Mouse (Mus musculus) C2C12 (cell line): Measurements from ENCODE around the gene Cx3cl1. TPM values are rescaled to one million over a fixed set of nuclear protein-coding genes. Genes with fewer than 3 reads are reported as not detected.

Source experiments
- H3K27me3 ChIP-seq: one replicate; pipeline ENCODE4 v1.6.1; 2011; ENCODE audit not compliant: control insufficient read depth, insufficient read depth, insufficient read length
- H3K36me3 ChIP-seq: one replicate; pipeline ENCODE4 v1.6.1; 2011; ENCODE audit not compliant: control insufficient read depth, insufficient read depth
- H3K4me3 ChIP-seq: one replicate; pipeline ENCODE4 v1.5.1; 2011; ENCODE audit warnings: mild to moderate bottlenecking, control low read depth; ENCODE audit not compliant: poor library complexity, insufficient read depth, severe bottlenecking
- H3K79me2 ChIP-seq: one replicate; pipeline ENCODE4 v1.6.1; 2011; ENCODE audit not compliant: control insufficient read depth, insufficient read depth
- H3K79me3 ChIP-seq: one replicate; pipeline ENCODE4 v1.6.1; 2011; ENCODE audit warnings: low read depth, control low read depth
- H3ac ChIP-seq: one replicate; pipeline ENCODE3; 2011; ENCODE audit warnings: low read depth; ENCODE audit not compliant: control insufficient read depth, insufficient read length
- CEBPB ChIP-seq: IDR thresholded peaks from one replicate; pipeline ENCODE4 v1.6.1; 2011; ENCODE audit warnings: low read depth, mild to moderate bottlenecking, control low read depth, moderate library complexity
- CTCF ChIP-seq: IDR thresholded peaks from one replicate; pipeline ENCODE4 v1.5.1; 2011; ENCODE audit not compliant: control insufficient read depth, insufficient read depth, insufficient read length
- FOSL1 ChIP-seq: IDR thresholded peaks from one replicate; pipeline ENCODE4 v1.8.0; 2011; ENCODE audit warnings: mild to moderate bottlenecking, low read length; ENCODE audit not compliant: poor library complexity, insufficient read depth, severe bottlenecking
- MAX ChIP-seq: IDR thresholded peaks from one replicate; pipeline ENCODE4 v1.6.1; 2011; ENCODE audit warnings: mild to moderate bottlenecking, control low read depth
- MYOD1 ChIP-seq: IDR thresholded peaks from one replicate; pipeline ENCODE4 v1.6.1; 2011; ENCODE audit warnings: low read depth; ENCODE audit not compliant: control insufficient read depth, insufficient read length
- MYOG ChIP-seq: IDR thresholded peaks from one replicate; pipeline ENCODE4 v1.6.1; 2011; ENCODE audit not compliant: control insufficient read depth, insufficient read length; ENCODE audit errors: extremely low read depth
- USF1 ChIP-seq: IDR thresholded peaks from one replicate; pipeline ENCODE4 v1.6.1; 2011; ENCODE audit warnings: low read depth, mild to moderate bottlenecking, control low read depth, moderate library complexity
- polyA plus RNA-seq: library from polyadenylated mRNA; unstranded; fragments of >200 nt; fragmentation: generic; extraction: Trizol; gene quantifications from one replicate; pipeline ENCODE4 v1.2.1, GENCODE M21; 2012; ENCODE audit warnings: missing spikeins

Gene Cx3cl1
- polyA plus RNA-seq, 1 experiment, result 12.5 TPM

DNA sequence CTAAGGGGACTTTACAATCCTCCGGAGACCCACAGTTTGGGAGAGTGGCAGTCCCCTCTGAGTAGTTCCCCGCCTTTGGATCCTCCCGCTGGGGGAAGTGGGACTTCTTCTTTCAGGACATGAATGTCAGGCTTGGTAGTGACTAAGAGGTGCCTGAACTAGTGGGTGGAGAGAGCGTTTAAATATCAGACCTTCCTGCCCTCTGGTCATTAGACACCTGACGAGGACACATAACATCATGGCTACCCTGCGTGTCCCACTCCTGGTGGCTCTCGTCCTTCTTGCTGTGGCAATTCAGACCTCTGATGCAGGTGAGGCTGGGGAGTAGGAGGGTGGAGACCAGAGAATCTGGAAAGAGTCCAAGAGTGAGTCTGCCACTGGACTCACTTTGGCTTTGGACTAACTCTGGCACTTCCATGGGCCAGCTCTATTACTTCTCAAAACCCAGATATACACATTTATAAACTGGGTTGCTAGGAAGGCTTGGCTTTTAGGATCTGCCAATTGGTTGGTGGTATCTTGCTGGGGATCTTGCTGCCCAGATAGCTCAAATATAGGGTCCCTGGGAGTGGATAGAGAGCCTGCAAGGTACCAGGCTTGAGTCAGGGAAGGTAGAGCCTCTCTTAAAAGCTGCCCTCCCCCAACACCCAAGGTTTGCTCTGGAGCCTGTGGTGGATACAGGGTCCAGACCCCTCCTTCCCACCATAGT lies 26.2 kb upstream of the Cx3cl1 start, which contains the start of gene Ccl22:
TSS of gene Ccl22 (plus strand) at position 115 of the 709 bp plus-strand sequence.
- Histone ChIP-seq H3K79me3 (no peaks in the 10 kb centered on the region), H3K4me3 (no peak within 1 kb of the TSS), H3K36me3 (no peaks in the 10 kb centered on the region), H3K27me3 (no peaks in the 10 kb centered on the region), H3K79me2 (no peaks in the 10 kb centered on the region), H3ac (no peak within 1 kb of the TSS)
- no peak for TF ChIP-seq CEBPB
- no peak for TF ChIP-seq USF1
- no peak for TF ChIP-seq MYOD1
- TF ChIP-seq MAX, result no peak
- TF ChIP-seq FOSL1, result no peak
- no peak for TF ChIP-seq CTCF
- TF ChIP-seq MYOG, result no peak

DNA sequence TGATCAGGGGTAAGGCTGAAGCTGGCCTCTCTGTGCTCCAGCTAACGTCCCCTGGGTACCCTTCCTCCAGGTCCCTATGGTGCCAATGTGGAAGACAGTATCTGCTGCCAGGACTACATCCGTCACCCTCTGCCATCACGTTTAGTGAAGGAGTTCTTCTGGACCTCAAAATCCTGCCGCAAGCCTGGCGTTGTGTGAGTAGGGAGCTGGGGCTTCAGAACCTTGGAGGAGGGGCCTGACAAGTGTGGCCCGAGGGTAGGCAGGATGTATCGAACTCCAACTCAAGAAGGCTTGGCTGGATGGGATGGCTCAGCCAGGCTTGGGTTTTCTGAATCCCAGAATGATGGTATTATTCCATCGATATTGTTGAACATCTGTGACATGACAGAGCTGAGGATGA lies 25.0 kb upstream of the Cx3cl1 start:
- Histone ChIP-seq H3K36me3 (no peaks in the 10 kb centered on the region), H3K4me3 (no peak overlapping the region), H3ac (no peak overlapping the region), H3K79me2 (no peaks in the 10 kb centered on the region), H3K79me3 (no peaks in the 10 kb centered on the region), H3K27me3 (no peaks in the 10 kb centered on the region)
- TF ChIP-seq MAX (no peak), USF1 (no peak), MYOD1 (no peak), CEBPB (no peak), FOSL1 (no peak), CTCF (no peak), MYOG (no peak)

DNA sequence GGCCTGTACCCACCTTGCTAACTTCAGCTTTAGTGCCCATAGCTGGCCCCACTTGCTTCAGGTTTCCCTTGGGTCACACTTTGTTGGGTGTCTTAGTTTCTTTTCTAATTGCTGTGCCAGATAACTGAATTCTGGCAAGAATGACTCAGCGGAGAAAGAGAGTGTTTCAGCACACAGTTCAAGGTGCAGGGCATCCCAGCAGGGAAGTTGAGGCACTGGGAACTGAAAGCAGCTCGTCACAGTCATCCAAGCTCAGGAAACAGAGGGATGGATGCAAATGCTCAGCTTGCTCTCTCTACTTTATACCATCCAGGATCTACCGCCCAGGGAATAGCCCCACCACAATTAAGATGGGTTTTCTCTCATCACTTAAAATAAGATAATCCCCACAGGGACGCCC lies 23.4 kb upstream of the Cx3cl1 start:
- Histone ChIP-seq H3K4me3 (no peak overlapping the region), H3K79me2 (no peaks in the 10 kb centered on the region), H3ac (no peak overlapping the region), H3K79me3 (no peaks in the 10 kb centered on the region), H3K36me3 (no peaks in the 10 kb centered on the region), H3K27me3 (no peaks in the 10 kb centered on the region)
- TF ChIP-seq CTCF (no peak), CEBPB (no peak), USF1 (no peak), MYOD1 (no peak), MAX (no peak), MYOG (no peak), FOSL1 (no peak)

GRCm38 (mm10) chr8:94749942-94750341 lies 21.9 kb upstream of the Cx3cl1 start:
- Histone ChIP-seq H3K79me2 (no peaks in the 10 kb centered on the region), H3K27me3 (no peaks in the 10 kb centered on the region), H3ac (no peak overlapping the region), H3K79me3 (no peaks in the 10 kb centered on the region), H3K36me3 (no peaks in the 10 kb centered on the region), H3K4me3 (no peak overlapping the region)
- TF ChIP-seq FOSL1 (no peak), MYOG (no peak), USF1 (no peak), MAX (no peak), MYOD1 (no peak), CEBPB (no peak), CTCF (no peak)

DNA sequence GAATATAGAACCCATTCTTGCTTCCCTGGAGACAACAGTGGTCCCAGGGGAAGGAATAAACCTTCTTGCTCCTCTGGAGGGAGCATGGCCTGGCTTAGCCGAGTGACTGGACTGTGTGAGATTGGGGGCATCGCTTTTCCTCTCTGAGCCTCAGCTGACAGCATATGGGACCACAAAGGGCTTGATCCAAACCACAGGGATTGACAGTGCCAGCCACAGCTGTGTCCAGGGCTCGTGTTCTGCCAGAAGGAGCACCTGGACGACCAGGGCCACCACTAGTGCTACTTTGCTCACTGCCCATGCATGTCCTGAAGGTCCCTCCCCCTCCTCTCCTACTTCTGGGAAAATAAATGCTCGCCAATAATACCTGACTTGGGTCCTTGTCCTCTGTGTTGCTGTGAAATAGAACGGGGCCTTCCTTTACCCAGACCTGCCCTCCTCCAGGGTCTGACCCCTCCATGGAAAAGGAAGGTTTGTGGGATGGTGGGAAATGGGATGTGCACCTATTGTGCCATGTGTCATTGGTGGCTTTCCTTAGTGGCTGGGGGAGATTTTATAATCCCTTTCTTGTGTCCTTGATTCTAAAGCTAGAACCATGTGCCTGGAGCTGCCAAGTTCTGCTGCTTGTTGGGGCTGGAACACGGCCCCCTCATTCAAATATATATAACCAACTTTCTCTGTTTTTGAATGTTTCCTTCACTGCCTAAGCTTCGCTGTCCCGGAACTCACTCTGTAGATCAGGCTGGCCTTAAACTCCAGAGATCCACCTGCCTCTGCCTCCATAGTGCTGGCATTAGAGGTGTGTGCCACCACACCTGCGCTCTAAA lies 20.6 kb upstream of the Cx3cl1 start:
- H3K79me3 ChIP-seq, result no peaks in the 10 kb centered on the region
- H3K27me3 ChIP-seq, result no peaks in the 10 kb centered on the region
- no peak overlapping the region for H3ac ChIP-seq
- TF ChIP-seq MAX (no peak), USF1 (no peak), CEBPB (no peak)
- no peaks in the 10 kb centered on the region for H3K36me3 ChIP-seq
- no peaks in the 10 kb centered on the region for H3K79me2 ChIP-seq
- no peak overlapping the region for H3K4me3 ChIP-seq

DNA sequence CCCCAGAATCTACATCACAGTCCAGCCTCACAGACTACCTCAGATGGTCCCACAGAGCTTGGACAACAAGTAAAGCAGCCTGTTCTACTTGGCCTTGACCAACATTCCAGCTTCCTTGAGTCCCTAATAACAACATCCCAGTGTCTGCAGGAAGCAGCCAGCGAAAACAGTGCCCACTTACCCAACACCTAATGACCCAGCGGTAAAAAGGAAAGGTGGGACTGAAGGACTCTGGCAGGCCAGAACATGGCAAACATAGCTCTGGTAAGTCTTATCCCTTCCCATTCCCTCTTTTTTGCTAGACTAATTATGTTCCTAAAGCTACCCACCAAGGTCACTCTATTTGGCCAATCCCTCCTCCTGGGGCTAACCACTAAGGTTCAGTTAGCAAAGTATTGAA lies 17.8 kb upstream of the Cx3cl1 start:
- no peak overlapping the region for H3ac ChIP-seq
- no peaks in the 10 kb centered on the region for H3K27me3 ChIP-seq
- H3K4me3 ChIP-seq, result no peak overlapping the region
- no peaks in the 10 kb centered on the region for H3K79me2 ChIP-seq
- TF ChIP-seq MYOG (no peak), MAX (no peak), FOSL1 (no peak), MYOD1 (no peak), CEBPB (no peak), CTCF (no peak), USF1 (no peak)
- H3K79me3 ChIP-seq, result no peaks in the 10 kb centered on the region
- no peaks in the 10 kb centered on the region for H3K36me3 ChIP-seq
